Mouse (Mus musculus): ENCODE results near the gene Cenpa.

DNA sequence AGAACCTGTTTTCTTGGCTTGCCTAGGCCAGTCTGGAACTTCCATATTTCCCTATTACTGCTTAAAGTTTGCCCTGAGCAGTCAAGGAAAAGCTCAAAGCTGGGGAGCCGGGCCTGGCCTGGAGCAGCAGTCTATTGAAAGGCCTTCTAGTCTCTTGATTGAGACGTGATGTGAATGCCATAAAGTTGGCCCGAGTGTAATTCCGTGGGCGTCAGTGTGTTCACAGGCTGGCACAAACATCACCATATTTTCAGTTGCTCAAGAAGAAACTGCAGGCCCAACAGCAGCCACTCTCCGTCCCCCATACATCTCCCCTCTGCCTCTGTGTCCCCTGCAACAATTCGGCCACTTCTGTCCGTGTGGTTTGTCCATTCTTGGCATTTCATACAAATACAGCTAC, 55.4 kb downstream of the Cenpa start:
- TF ChIP-seq CTCF (IDR thresholded peaks at IDR 0.05; ENCODE audit: low read depth) (no peak), EP300 (optimal IDR thresholded peaks at IDR 0.05) (no peak)

All from stomach, postnatal 0 days (tissue).